Mouse (Mus musculus): Measurements from ENCODE around the gene Ptprr.

Ptprr gene

DNA sequence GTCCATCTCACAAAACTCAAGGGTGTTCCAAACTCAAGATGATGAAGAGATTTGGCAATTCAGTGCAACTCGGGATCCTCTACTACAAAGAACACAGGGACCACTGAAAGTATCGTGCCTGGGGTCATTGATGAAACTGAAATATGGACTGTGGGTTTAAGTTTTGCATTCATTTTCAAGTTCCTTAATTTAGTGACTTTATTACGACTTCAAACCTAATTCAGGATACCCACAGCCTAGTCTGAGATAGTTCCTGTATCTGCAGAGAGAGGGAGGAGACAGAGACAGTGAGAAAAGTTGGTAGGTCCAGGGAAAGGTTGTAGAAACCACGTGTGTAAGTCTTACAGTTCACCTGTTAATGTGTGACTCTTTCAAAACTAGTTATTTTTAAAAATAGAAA is 272.5 kb downstream of the Ptprr start:
- TF ChIP-seq POU5F1 (IDR thresholded peaks at IDR 0.05; ENCODE audit: borderline replicate concordance, low read length) (no peak), CTCF (conservative IDR thresholded peaks at IDR 0.05; ENCODE audit: low read length) (no peak), NANOG (IDR thresholded peaks at IDR 0.05; ENCODE audit: borderline replicate concordance, low read length) (no peak)
- H3K4me1 ChIP-seq (replicated peaks; ENCODE audit: low read depth, low read length): peaks cover 25% of the 10 kb centered on the region
- no peaks in the 10 kb centered on the region for H3K36me3 ChIP-seq (ENCODE audit: insufficient read depth, low read length)
- H3K4me3 ChIP-seq (replicated peaks; ENCODE audit: low read length): no peak overlapping the region
- peaks cover 13% of the 10 kb centered on the region for H3K27me3 ChIP-seq (ENCODE audit: insufficient read depth, low read length)
- H3K9me3 ChIP-seq (ENCODE audit: low read length): no peaks in the 10 kb centered on the region

DNA sequence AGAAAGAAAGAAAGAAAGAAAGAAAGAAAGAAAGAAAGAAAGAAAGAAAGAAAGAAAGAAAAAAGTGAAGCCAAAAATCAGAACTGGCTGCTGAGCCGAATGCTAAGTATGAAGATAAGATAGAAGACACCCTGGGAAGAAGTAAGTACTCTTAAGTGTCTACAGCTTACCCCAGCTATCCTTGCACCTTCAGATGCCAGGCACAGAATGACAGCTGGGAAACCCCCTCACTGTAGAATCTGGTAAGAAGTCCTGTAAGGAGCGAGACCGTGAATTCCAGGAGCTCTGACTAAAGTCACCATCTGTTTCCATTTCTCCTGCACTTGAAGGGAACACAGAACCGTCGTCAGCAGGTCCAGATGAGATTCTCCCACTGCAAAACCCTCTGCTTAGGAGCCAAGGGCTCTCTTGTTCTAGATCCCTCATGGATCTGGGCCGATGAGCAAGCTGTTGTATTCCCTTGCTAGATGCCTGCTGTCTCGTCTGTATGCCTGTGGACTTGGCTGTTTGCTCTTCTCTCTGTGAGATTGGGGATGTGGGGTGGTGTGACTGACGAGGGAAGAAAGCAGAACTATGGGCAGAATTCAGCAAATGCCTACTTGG is 273.2 kb downstream of the Ptprr start:
- Histone ChIP-seq H3K4me3 (replicated peaks; ENCODE audit: low read length) (no peak overlapping the region), H3K36me3 (ENCODE audit: insufficient read depth, low read length) (no peaks in the 10 kb centered on the region), H3K4me1 (replicated peaks; ENCODE audit: low read depth, low read length) (peaks cover 25% of the 10 kb centered on the region), H3K27me3 (ENCODE audit: insufficient read depth, low read length) (peaks cover 13% of the 10 kb centered on the region), H3K9me3 (ENCODE audit: low read length) (no peaks in the 10 kb centered on the region)
- TF ChIP-seq POU5F1 (IDR thresholded peaks at IDR 0.05; ENCODE audit: borderline replicate concordance, low read length) (no peak), NANOG (IDR thresholded peaks at IDR 0.05; ENCODE audit: borderline replicate concordance, low read length) (no peak), CTCF (conservative IDR thresholded peaks at IDR 0.05; ENCODE audit: low read length) (no peak)

DNA sequence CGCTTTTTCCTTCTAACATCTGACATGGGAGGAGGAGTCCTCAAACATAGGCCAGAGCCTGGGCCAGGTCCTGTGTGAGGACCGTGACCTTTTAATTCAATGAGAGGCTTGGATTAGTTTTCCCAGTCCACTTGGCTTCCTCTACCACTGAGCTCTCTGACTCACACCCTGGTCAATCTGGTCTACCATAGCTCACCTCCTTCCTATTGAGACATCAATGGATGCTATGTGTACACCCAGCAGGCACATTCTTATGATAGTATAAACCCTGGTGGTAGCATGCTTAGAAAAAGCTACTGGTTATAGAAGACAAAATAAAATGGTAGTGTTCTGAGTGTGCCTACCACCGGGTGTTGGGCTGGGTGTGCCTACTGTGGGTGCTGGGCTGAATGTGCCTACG is 278.4 kb downstream of the Ptprr start:
- H3K36me3 ChIP-seq (ENCODE audit: insufficient read depth, low read length): no peaks in the 10 kb centered on the region
- no peaks in the 10 kb centered on the region for H3K9me3 ChIP-seq (ENCODE audit: low read length)
- no peak overlapping the region for H3K4me3 ChIP-seq (replicated peaks; ENCODE audit: low read length)
- H3K27me3 ChIP-seq (ENCODE audit: insufficient read depth, low read length): peaks cover 43% of the 10 kb centered on the region
- peaks cover 9% of the 10 kb centered on the region for H3K4me1 ChIP-seq (replicated peaks; ENCODE audit: low read depth, low read length)
- no peak for TF ChIP-seq CTCF (conservative IDR thresholded peaks at IDR 0.05; ENCODE audit: low read length)
- TF ChIP-seq POU5F1 (IDR thresholded peaks at IDR 0.05; ENCODE audit: borderline replicate concordance, low read length): no peak
- TF ChIP-seq NANOG (IDR thresholded peaks at IDR 0.05; ENCODE audit: borderline replicate concordance, low read length): no peak

DNA sequence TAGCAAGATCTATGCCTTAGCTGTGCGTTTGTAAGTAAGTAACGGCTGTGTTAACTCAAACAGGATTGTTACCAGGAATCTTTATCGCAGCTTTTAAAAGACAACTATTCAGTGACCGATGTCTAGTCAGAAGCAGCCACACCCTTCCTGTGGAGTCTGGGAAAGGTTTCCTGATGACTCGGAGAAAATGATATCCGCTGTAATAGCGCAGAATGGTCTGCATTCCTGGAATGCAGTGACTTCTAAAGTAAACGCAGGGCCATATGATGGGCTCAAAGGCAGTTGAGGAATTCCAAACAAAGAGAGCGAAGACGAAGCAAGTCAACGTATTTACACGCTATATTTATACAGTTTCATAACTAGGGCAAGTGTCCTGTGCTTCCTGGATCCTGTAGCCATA is 279.8 kb downstream of the Ptprr start:
- no peak for TF ChIP-seq POU5F1 (IDR thresholded peaks at IDR 0.05; ENCODE audit: borderline replicate concordance, low read length)
- TF ChIP-seq CTCF (conservative IDR thresholded peaks at IDR 0.05; ENCODE audit: low read length): no peak
- no peak for TF ChIP-seq NANOG (IDR thresholded peaks at IDR 0.05; ENCODE audit: borderline replicate concordance, low read length)
- Histone ChIP-seq H3K36me3 (ENCODE audit: insufficient read depth, low read length) (no peaks in the 10 kb centered on the region), H3K4me1 (replicated peaks; ENCODE audit: low read depth, low read length) (peaks cover 14% of the 10 kb centered on the region), H3K27me3 (ENCODE audit: insufficient read depth, low read length) (peaks cover 43% of the 10 kb centered on the region), H3K9me3 (ENCODE audit: low read length) (no peaks in the 10 kb centered on the region), H3K4me3 (replicated peaks; ENCODE audit: low read length) (no peak overlapping the region)

DNA sequence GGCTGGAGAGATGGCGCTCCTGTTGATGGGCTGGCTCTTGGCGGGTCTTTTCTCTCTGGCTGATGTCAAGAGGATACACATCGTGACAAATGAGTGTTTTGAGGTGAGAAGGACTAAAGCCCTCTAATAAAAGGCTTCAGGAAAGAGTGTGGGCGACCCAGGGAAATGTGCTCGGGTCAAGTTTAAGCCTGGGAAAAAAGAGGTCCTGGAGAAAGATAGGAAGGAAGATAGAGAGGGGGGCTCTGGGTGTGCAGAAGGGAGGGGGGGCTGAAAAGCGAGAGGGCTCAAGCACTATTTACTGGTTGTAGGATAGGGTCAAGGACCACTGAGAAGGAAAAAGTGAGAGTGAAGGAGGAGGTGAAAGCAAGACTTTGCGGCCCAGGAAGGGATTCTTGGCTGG is 282.8 kb downstream of the Ptprr start:
- no peak for TF ChIP-seq POU5F1 (IDR thresholded peaks at IDR 0.05; ENCODE audit: borderline replicate concordance, low read length)
- TF ChIP-seq NANOG (IDR thresholded peaks at IDR 0.05; ENCODE audit: borderline replicate concordance, low read length): no peak
- TF ChIP-seq CTCF (conservative IDR thresholded peaks at IDR 0.05; ENCODE audit: low read length): no peak
- Histone ChIP-seq H3K9me3 (ENCODE audit: low read length) (no peaks in the 10 kb centered on the region), H3K4me1 (replicated peaks; ENCODE audit: low read depth, low read length) (peaks cover 14% of the 10 kb centered on the region), H3K4me3 (replicated peaks; ENCODE audit: low read length) (no peak overlapping the region), H3K27me3 (ENCODE audit: insufficient read depth, low read length) (peaks cover 51% of the 10 kb centered on the region), H3K36me3 (ENCODE audit: insufficient read depth, low read length) (no peaks in the 10 kb centered on the region)

DNA sequence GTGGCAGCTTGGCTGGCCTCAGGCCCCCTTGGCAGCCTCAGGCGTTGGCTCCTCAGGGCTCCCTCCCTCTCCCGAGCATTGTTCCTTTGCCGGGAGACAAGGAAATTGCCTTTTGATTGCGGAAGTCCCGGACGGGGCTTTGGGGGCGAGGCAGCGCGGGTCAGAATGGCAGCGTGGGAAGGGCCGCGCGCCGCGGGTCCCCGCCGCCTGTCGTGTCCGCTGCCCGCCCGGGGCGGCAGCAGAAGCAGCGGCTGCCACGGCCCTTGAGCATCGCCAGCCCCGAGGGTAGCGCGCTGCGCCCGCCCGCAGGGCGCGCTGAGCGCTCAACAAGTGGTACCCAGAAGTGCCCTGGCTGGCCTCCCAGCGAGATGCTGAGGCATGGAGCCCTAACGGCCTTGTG is 283.2 kb downstream of the Ptprr start:
- H3K4me3 ChIP-seq (replicated peaks; ENCODE audit: low read length): peak overlapping the region; percentile 78
- TF ChIP-seq POU5F1 (IDR thresholded peaks at IDR 0.05; ENCODE audit: borderline replicate concordance, low read length) (no peak), CTCF (conservative IDR thresholded peaks at IDR 0.05; ENCODE audit: low read length) (no peak), NANOG (IDR thresholded peaks at IDR 0.05; ENCODE audit: borderline replicate concordance, low read length) (no peak)
- H3K9me3 ChIP-seq (ENCODE audit: low read length): no peaks in the 10 kb centered on the region
- H3K4me1 ChIP-seq (replicated peaks; ENCODE audit: low read depth, low read length): peaks cover 14% of the 10 kb centered on the region
- no peaks in the 10 kb centered on the region for H3K36me3 ChIP-seq (ENCODE audit: insufficient read depth, low read length)
- peaks cover 51% of the 10 kb centered on the region for H3K27me3 ChIP-seq (ENCODE audit: insufficient read depth, low read length)

DNA sequence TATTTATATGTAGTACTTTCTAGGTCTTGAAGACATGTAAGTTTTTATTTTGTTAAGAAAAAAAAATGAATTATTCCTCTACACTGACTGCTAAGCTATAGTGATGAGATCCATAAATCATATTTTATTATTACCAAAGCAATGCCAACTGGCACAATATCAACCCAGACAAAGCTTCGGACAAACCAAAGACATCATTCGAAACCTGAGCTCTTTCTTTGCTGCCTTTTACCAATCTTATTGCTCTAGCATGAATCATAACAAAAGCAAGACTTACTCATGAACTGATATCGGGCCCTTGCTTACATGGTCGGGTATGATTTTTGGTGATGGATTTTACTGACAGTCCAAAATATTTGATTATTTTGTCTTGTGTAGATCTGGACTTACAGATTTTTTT is 286.3 kb downstream of the Ptprr start:
- H3K4me1 ChIP-seq (replicated peaks; ENCODE audit: low read depth, low read length): peaks cover 6% of the 10 kb centered on the region
- no peak overlapping the region for H3K4me3 ChIP-seq (replicated peaks; ENCODE audit: low read length)
- no peaks in the 10 kb centered on the region for H3K9me3 ChIP-seq (ENCODE audit: low read length)
- no peaks in the 10 kb centered on the region for H3K36me3 ChIP-seq (ENCODE audit: insufficient read depth, low read length)
- H3K27me3 ChIP-seq (ENCODE audit: insufficient read depth, low read length): peaks cover 36% of the 10 kb centered on the region
- TF ChIP-seq CTCF (conservative IDR thresholded peaks at IDR 0.05; ENCODE audit: low read length): no peak
- TF ChIP-seq POU5F1 (IDR thresholded peaks at IDR 0.05; ENCODE audit: borderline replicate concordance, low read length): no peak
- no peak for TF ChIP-seq NANOG (IDR thresholded peaks at IDR 0.05; ENCODE audit: borderline replicate concordance, low read length)

DNA sequence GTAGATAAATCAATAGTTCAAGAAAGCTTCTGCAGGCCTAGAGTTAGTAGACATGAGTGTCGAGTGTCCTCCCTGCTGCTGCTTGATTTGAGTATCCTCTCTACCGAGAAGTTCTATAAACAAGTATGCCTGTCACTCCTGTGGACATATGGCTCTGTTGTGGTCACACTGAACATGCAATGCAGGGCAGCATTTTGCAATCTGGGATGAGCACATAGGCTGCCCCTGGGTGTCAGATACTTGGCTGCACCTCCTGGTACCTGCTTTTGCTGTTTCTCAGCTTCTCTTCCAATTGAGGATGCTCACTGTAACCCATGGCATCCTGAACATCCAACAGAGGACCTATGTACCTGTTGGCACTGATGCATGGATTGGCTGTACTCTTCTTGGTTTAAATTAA is 291.4 kb downstream of the Ptprr start:
- H3K4me3 ChIP-seq (replicated peaks; ENCODE audit: low read length): no peak overlapping the region
- H3K4me1 ChIP-seq (replicated peaks; ENCODE audit: low read depth, low read length): no peaks in the 10 kb centered on the region
- H3K27me3 ChIP-seq (ENCODE audit: insufficient read depth, low read length): peaks cover 1% of the 10 kb centered on the region; the same call in 1 of the 2 replicates
- H3K36me3 ChIP-seq (ENCODE audit: insufficient read depth, low read length): no peaks in the 10 kb centered on the region
- H3K9me3 ChIP-seq (ENCODE audit: low read length): no peaks in the 10 kb centered on the region
- TF ChIP-seq POU5F1 (IDR thresholded peaks at IDR 0.05; ENCODE audit: borderline replicate concordance, low read length) (no peak), NANOG (IDR thresholded peaks at IDR 0.05; ENCODE audit: borderline replicate concordance, low read length) (no peak), CTCF (conservative IDR thresholded peaks at IDR 0.05; ENCODE audit: low read length) (no peak)

Measured in E14TG2a.4 (cell line).